Mouse (Mus musculus) megakaryocyte progenitor cell, adult 5-6 weeks (primary cell): ENCODE data around the gene Myo15. TPM values are rescaled to one million over a fixed set of nuclear protein-coding genes. Genes with fewer than 3 reads are reported as not detected.
A peak's percentile ranks its signal among the peaks of the same experiment; 100 is the strongest.

ENCODE experiments used
- ATAC-seq: replicated peaks from 2 replicates; pipeline ENCODE4 v1.8.0; 2016; ENCODE audit warnings: mild to moderate bottlenecking, moderate TSS enrichment, inconsistent platforms; ENCODE audit not compliant: poor library complexity
- total RNA-seq, 2 experiments: library from RNA; stranded (forward) in 1 of 2; stranded (reverse) in 1 of 2; fragments of 157-497, 149-512 nt in 1 of 2; fragments of 200-1000 nt in 1 of 2; gene quantifications; 2 replicates each; pipeline versions ENCODE4 v1.2.3 to v1.2.4; 2015 to 2017

Gene Myo15
- total RNA-seq, 2 experiments from 2014 or later = 0.02 TPM; not detected in 1

- no peak for ATAC-seq
These were observed 26.6 kb downstream of the Myo15 start for GRCm38 (mm10) chr11:60495692-60496091.

GRCm38 (mm10) chr11:60507281-60507680 lies 38.1 kb downstream of the Myo15 start:
- no peak for ATAC-seq

GRCm38 (mm10) chr11:60508950-60509349 lies 39.8 kb downstream of the Myo15 start:
- peak; percentile 85 for ATAC-seq

GRCm38 (mm10) chr11:60509500-60509899 lies 40.4 kb downstream of the Myo15 start:
- ATAC-seq = peak; percentile 42

- ATAC-seq = no peak
These were observed 42.8 kb downstream of the Myo15 start for GRCm38 (mm10) chr11:60511893-60512292.

DNA sequence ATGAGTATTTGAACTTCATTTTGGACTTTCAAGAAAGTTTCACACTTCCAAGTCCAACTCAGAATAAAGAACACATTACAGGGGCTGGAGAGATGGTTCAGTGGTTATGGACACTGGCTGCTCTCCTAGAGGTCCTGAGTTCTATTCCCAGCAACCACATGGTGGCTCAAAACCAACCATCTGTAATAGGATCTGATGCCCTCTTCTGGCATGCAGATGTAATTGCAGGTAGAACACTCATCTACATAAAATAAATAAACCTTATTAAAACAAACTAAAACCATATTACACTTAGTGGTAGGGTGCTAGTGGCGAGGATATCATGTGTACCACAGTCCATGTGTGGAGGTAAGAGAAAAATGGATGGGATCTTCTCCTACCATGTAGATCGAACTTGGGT lies 43.4 kb downstream of the Myo15 start:
- ATAC-seq = no peak

DNA sequence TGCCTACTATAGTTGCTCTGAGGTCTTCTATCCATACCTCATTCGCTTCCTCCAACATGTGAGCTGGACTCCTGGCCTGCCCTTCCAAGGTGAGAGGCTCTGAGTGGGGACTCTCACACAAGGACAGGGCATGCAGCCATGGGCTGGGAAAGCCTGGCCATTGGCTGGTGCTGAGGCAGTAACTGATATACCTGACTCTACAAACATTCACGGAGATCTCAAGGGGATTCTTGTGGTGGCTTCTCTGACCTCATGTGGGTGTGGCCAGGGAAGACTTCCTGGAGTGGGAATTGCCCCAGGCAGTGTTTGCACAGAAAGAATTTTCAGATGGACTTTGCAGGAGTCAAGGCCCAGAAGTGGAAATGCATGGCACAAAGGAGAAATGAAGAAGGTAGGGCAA lies 45.8 kb downstream of the Myo15 start:
- ATAC-seq = no peak

DNA sequence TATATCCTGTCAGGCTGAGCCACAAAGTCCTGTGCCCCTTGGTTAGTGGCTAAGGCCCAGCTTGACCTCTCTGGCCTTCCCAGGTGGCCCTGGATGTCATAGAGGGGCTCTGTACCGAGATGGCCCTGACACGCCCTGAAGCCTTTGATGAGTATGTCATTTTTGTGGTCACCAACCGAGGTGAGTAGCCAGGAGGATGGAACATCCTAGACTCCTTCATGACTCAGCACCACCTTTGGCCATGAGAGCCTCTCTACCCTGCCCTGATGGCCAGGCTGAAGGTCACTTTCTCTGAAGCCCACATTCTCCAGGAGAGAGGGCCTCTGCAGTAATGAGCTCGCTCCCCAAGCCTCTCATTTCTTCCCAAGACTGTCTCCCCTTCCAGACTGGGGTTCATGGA lies 49.2 kb downstream of the Myo15 start:
- ATAC-seq = no peak

DNA sequence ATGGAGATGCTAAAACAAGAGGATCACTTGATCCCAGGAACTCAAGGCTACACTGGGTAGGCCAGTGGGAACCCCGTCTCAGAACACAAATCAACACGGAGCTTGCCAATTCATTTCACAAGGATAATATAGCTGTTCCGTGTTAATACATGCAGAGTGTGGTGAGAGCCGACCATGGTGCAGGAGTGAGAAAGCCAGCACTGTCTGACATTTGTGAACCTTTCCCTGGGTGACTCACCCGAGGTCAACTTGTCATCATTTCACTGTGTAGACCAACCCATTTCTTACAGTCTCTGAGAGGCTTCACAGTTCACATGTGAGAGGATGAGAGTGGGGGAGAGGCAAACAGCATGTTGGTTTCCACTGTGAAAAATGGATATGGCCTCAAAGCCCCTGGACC lies 52.9 kb downstream of the Myo15 start:
- ATAC-seq = no peak

GRCm38 (mm10) chr11:60522661-60523365 lies 53.7 kb downstream of the Myo15 start:
- no peak for ATAC-seq

- no peak for ATAC-seq
These were observed 57.3 kb downstream of the Myo15 start for GRCm38 (mm10) chr11:60526461-60526860.

GRCm38 (mm10) chr11:60535676-60536075 lies 66.5 kb downstream of the Myo15 start:
- ATAC-seq = no peak

- no peak for ATAC-seq
These were observed 67.2 kb downstream of the Myo15 start, which contains the start of gene Alkbh5 for GRCm38 (mm10) chr11:60536180-60536858. TSS of gene Alkbh5 (plus strand) at chr11:60536381.

DNA sequence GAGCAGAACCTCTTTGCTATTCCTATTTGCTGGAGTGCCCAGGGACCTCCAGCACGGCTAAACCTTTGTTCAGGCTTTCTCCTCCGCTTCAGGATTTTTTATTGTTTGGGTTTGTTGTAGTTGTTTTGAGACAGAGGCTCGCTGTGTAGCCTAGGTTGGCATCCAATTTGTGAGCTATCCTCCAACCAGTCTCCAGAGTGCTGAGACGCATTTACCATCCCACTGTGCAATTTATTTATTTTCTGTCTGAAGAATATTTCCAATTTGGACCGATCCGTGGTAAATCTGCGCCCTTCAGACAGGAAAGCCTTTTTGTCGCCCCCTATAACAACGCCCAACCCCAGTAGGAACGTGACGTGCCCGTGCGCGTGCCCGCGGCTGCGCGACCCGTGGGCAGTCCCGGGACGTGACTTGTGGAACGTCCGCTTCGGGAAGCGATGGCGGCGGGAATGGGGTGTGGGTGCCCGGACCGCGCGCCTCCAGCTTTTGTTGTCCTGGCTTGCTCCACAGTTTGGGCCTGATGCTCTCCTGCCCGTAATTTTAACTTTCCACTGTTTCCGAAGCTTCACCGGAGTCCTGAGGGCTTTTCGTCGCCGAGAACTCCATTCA lies 67.8 kb downstream of the Myo15 start:
- peak; percentile 60 for ATAC-seq

DNA sequence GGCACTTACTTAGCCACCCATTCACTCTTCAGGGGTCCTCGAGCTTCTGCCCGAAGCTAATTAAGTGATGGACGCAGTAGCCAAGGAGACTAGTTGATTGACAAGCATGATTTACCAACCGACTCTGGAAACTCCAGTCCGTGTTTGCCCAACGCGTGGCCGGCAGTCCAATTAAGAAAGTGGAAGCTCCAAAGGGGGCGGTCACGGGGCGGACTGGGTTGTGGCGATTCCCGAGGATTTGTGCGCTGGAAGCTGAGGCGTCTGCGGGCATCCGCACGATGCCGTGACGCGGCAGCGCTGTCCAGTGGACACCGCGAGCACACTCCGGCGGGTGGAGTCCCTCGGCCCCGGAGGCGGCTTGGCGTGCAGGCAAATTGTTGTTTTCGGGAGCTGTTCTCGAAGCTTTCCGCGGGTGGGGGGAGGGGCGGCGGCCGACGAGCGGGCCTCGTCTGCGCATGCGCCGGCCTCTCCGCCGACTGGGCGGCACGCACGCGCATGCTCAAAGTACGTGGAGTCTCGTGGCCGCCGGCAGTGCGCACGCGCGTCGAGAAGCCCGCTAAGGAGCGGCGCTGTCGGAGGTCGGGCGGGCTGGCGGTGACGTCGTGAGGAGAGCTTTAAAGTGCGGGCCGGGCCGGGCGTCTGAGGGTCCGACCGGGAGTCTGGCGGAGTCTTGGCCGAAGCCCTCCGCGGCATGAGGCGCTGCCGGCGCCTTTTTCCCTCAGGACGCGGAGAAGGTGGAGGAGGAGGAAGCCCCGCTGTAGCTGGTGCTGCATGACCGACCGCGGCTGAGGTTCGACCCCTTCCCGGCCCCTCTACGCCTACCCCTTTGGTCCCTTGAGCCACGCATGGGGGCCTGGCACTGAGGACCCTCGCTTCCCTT lies 68.6 kb downstream of the Myo15 start:
- ATAC-seq = peak; percentile 86

- ATAC-seq = peak; percentile 21
These were observed 69.5 kb downstream of the Myo15 start for GRCm38 (mm10) chr11:60538371-60539281.

DNA sequence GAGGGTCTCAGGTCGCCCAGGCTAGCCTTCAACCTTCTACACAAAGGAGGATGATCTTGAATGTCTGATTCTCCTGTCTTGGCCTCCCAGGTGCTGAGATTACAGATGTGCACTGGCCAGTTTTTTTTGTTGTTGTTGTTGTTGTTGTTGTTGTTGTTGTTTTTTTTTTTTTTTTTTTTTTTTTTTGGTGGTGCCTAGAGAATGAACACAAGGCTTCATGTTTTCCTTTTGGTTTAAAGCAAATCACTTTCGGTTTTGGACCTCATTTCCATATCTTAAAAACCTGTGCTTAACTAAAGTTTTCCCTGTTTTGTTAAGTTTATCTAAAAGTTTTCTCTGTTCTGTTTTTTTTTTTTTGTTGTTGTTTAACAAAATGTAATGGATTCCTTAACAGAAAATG lies 70.4 kb downstream of the Myo15 start:
- no peak for ATAC-seq

GRCm38 (mm10) chr11:60540002-60540610 lies 71.0 kb downstream of the Myo15 start:
- no peak for ATAC-seq

DNA sequence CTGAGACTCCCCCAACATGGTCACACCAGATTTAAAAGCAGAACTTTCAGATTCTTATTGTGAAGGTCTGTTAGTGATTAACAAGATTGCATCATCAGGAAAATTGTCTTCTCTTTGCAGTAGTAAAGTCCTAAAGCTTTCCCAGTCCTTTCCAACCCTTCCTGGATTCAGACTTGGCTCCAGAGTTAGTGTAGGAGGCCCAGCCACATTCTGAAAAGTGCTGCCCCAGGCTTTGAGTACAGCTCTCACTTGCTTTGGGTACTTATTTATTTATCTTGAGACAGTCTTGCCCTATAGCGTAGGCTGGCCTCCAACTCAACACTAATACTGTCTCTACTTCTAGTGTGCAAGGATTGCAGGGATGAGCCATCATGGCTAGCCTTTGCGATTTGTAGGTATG lies 71.6 kb downstream of the Myo15 start:
- no peak for ATAC-seq

DNA sequence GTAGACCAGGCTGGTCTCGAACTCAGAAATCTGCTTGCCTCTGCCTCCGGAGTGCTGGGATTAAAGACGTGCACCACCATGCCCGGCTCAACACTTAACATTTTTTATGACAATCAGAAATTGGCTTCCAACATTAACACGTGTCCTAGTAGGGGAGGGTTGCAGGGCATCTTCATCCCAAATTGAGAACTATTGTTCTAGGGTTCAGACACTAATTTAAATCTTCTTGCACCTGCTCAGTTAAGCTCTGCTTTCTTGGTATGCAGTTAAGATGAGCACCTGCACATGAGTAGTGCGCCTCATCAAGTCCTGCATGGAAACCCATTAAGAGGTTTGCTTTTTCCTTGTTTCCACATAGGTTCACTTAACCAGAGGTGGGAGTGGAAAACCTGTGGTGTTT lies 72.7 kb downstream of the Myo15 start:
- no peak for ATAC-seq
